Mouse (Mus musculus) testis, adult 2 months (tissue): ENCODE data around the gene Aldh9a1. TPM values are rescaled to one million over a fixed set of nuclear protein-coding genes. Genes with fewer than 3 reads are reported as not detected.
A peak's percentile ranks its signal among the peaks of the same experiment; 100 is the strongest.

Source experiments
- H3K27ac ChIP-seq: fragments of 200-500 bp; 2 replicates; pipeline ENCODE4 v1.5.1; 2012; ENCODE audit warnings: low read depth, low read length; ENCODE audit not compliant: control insufficient read depth, insufficient read depth
- H3K27me3 ChIP-seq: fragments of 200-500 bp; 2 replicates; pipeline ENCODE4 v1.6.1; 2012; ENCODE audit warnings: mild to moderate bottlenecking, low read length, moderate library complexity; ENCODE audit not compliant: control insufficient read depth, insufficient read depth
- H3K36me3 ChIP-seq: fragments of 200-500 bp; 2 replicates; pipeline ENCODE4 v1.6.1; 2012; ENCODE audit warnings: mild to moderate bottlenecking, low read length; ENCODE audit not compliant: control insufficient read depth, insufficient read depth
- H3K4me1 ChIP-seq: fragments of 200-500 bp; 2 replicates; pipeline ENCODE4 v1.6.1; 2012; ENCODE audit warnings: low read length; ENCODE audit not compliant: control insufficient read depth, insufficient read depth
- H3K4me3 ChIP-seq: fragments of 200-500 bp; 2 replicates; pipeline ENCODE4 v1.5.1; 2012; ENCODE audit warnings: low read depth, mild to moderate bottlenecking, low read length, moderate library complexity, mixed read lengths; ENCODE audit not compliant: control insufficient read depth
- CTCF ChIP-seq: fragments of 200-500 bp; IDR thresholded peaks from 2 replicates; pipeline ENCODE4 v1.5.1; 2012; ENCODE audit warnings: low read depth, mild to moderate bottlenecking, inconsistent platforms, low read length, moderate library complexity; ENCODE audit not compliant: control insufficient read depth, insufficient read depth, insufficient replicate concordance
- POLR2A ChIP-seq: fragments of 200-500 bp; IDR thresholded peaks from 2 replicates; pipeline ENCODE4 v1.6.1; 2012; ENCODE audit warnings: low read depth, mild to moderate bottlenecking, inconsistent platforms, low read length, moderate library complexity; ENCODE audit not compliant: control insufficient read depth
- polyA plus RNA-seq: library from polyadenylated mRNA; depleted of rRNA; stranded (reverse); fragments of >200 nt; gene quantifications from 2 replicates; pipeline ENCODE4 v1.2.3, GENCODE M21; 2012

Gene Aldh9a1
- polyA plus RNA-seq, 1 experiment, result 33.6 TPM

- H3K27me3 ChIP-seq, result no peaks in the 10 kb centered on the region
- peaks cover 2% of the 10 kb centered on the region; the same call in 1 of the 2 replicates for H3K36me3 ChIP-seq
- no peak overlapping the region for H3K27ac ChIP-seq
- TF ChIP-seq POLR2A (no peak), CTCF (peak; percentile 78; the same call in 1 of the 2 replicates)
- no peak overlapping the region for H3K4me3 ChIP-seq
- peaks cover 8% of the 10 kb centered on the region for H3K4me1 ChIP-seq
Measured at GRCm38 (mm10) chr1:167369905-167370304, 20.1 kb downstream of the Aldh9a1 start.

- TF ChIP-seq POLR2A, result no peak
- no peak for TF ChIP-seq CTCF
- H3K36me3 ChIP-seq, result no peaks in the 10 kb centered on the region
- H3K27ac ChIP-seq, result no peak overlapping the region
- no peak overlapping the region for H3K4me3 ChIP-seq
- no peaks in the 10 kb centered on the region for H3K27me3 ChIP-seq
- H3K4me1 ChIP-seq, result peaks cover 8% of the 10 kb centered on the region
Measured at GRCm38 (mm10) chr1:167372739-167373138, 22.9 kb downstream of the Aldh9a1 start.

GRCm38 (mm10) chr1:167374003-167374784 is 24.4 kb downstream of the Aldh9a1 start:
- Histone ChIP-seq H3K27me3 (no peaks in the 10 kb centered on the region), H3K4me1 (peaks cover 8% of the 10 kb centered on the region), H3K36me3 (no peaks in the 10 kb centered on the region), H3K4me3 (peak overlapping the region; percentile 81), H3K27ac (peak overlapping the region; percentile 30)
- TF ChIP-seq CTCF (no peak), POLR2A (no peak; the same call in 1 of the 2 replicates)

- Histone ChIP-seq H3K36me3 (no peaks in the 10 kb centered on the region), H3K4me3 (peak overlapping the region; percentile 81), H3K4me1 (peaks cover 8% of the 10 kb centered on the region), H3K27me3 (no peaks in the 10 kb centered on the region), H3K27ac (no peak overlapping the region)
- TF ChIP-seq CTCF (no peak), POLR2A (no peak)
Measured at GRCm38 (mm10) chr1:167374942-167375341, 25.2 kb downstream of the Aldh9a1 start.

GRCm38 (mm10) chr1:167378019-167378418 is 28.2 kb downstream of the Aldh9a1 start:
- Histone ChIP-seq H3K36me3 (no peaks in the 10 kb centered on the region), H3K4me1 (peaks cover 8% of the 10 kb centered on the region), H3K4me3 (no peak overlapping the region), H3K27me3 (no peaks in the 10 kb centered on the region), H3K27ac (no peak overlapping the region)
- TF ChIP-seq CTCF (no peak), POLR2A (no peak)

GRCm38 (mm10) chr1:167379751-167380150 is 30.0 kb downstream of the Aldh9a1 start:
- no peak overlapping the region for H3K27ac ChIP-seq
- peaks cover under 1% of the 10 kb centered on the region; the same call in 1 of the 2 replicates for H3K4me1 ChIP-seq
- H3K4me3 ChIP-seq, result no peak overlapping the region
- H3K36me3 ChIP-seq, result no peaks in the 10 kb centered on the region
- no peaks in the 10 kb centered on the region for H3K27me3 ChIP-seq
- TF ChIP-seq POLR2A, result no peak
- TF ChIP-seq CTCF, result no peak

GRCm38 (mm10) chr1:167380223-167380622 is 30.4 kb downstream of the Aldh9a1 start:
- no peaks in the 10 kb centered on the region for H3K4me1 ChIP-seq

More at GRCm38 (mm10) chr1:167380223-167380622, 30.4 kb downstream of the Aldh9a1 start:
- TF ChIP-seq CTCF, result no peak
- TF ChIP-seq POLR2A, result no peak
- H3K4me3 ChIP-seq, result no peak overlapping the region
- no peaks in the 10 kb centered on the region for H3K27me3 ChIP-seq
- no peak overlapping the region for H3K27ac ChIP-seq
- no peaks in the 10 kb centered on the region for H3K36me3 ChIP-seq
